Mouse (Mus musculus): ENCODE measurements around the gene Nfat5.

Gene Nfat5

GRCm38 (mm10) chr8:107292928-107293601 lies at the start of gene Nfat5:
TSS of gene Nfat5 (plus strand) at chr8:107293470.
- peak; percentile 92 to 95 for DNase-seq

DNA sequence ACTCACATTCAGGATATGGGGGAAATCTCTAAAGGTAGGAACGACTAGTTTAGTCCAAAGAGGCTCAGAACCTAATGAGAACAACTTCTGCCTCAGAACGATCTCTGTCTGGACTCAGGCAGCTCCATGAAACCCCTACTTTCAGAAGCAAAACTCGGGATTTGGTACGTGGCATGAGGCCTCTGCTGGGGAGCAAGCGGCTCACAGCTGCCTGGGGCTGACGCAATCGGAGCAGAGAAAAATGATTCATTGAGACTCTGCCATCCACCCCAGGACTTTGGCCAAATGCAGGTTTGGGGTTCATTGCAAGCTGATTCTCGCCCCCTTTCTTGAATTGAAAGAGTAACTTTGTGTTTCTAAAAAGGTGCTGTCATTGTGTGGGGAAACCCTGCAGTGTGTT lies 49.1 kb upstream of the Nfat5 start:
- no peak for DNase-seq

DNA sequence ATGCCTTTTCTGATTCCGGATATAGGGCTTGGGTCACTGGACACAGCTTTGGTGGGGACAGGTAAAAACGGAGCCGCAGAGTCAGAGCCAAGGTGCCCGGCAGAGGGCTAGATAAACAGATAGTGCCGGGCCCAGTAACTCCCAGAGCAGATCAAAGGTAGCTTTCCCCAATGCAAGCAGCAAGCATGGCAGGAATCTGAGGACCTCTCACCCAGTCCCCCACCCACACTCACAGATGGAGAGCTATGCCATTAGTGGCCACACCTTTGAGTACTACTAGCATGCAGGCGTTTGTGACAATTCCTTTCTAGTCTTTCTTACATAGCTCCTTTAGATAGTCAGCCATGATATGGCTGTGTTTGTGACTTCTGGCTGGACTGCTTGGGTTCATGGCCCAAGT lies 44.8 kb upstream of the Nfat5 start:
- no peak for DNase-seq

DNA sequence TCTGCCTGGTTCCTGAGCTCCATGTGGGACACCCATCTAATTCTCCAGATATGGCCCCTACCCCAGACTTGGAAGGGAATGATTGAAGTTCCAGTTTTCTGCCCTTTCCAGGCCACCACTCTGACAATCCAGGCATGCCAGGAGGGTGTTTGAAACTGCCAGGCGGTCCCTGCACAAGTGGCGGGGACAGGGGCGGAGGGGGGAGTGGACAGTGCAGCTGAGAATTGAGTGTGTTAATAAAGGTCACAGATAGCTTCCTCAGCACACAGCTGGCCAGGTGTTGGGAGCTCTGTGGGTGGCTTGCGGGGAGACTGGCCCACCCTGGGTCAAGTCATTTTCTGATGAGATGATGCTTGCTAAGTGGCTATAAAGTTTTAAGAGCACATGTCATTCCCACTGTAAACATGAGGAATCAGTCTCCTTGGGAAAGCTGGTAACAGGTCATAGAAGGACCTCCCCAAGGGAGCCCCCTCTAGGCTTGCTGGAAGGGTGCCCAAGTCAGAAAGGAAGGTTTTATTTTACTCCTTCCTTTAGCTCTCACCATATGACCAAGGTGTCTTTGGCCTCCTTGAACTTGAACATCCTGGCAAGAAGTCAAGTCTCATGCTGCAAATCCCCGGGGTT lies 41.7 kb upstream of the Nfat5 start:
- no peak for DNase-seq

DNA sequence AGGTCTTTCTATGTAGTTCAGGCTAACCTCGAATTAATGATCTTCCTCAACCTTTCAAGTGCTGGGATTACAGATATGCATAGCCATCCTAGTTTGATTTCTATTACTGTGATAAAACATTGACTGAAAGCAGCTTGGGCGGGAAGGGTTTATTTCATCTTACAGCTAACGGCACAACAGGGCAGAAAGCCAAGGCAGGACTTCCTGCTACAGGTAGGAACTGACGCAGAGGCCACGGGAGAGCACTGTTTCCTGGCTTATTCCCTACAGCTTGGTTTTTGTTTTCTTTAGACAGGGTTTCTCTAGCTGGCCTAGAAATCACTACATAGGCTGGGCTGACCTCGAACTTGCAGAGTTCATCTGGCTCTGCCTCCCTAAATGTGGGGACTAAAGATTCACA lies 40.1 kb upstream of the Nfat5 start:
- peak; percentile 37 to 50 for DNase-seq

GRCm38 (mm10) chr8:107254403-107254802 lies 38.9 kb upstream of the Nfat5 start:
- DNase-seq, result peak; percentile 17 to 42

- DNase-seq, result peak; percentile 19 to 26
These were observed 38.3 kb upstream of the Nfat5 start for GRCm38 (mm10) chr8:107254951-107255457.

- DNase-seq, result no peak
These were observed 36.0 kb upstream of the Nfat5 start for GRCm38 (mm10) chr8:107257223-107257622.

DNA sequence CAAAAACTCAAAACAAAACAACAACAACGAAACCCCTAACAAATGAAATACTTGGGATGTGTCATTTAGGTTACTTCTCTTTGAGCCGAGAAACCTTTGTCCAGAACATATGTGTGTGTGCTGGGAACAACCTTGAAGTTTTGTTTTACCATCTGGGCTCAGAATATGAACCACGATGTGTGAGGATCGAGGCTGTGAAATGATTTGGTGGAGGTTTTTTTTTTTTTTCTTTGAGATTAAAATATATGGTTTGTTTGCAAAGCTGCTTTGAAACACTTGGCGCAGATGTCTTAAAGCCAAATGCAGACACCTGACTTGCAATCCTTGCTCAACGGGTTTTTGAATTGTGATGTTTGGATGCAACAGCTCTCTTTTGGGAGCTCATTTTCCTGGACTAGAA lies 33.1 kb upstream of the Nfat5 start:
- no peak for DNase-seq

- DNase-seq, result no peak
These were observed 32.1 kb upstream of the Nfat5 start for GRCm38 (mm10) chr8:107261172-107261571.

- DNase-seq, result no peak
These were observed 31.1 kb upstream of the Nfat5 start for GRCm38 (mm10) chr8:107262046-107262705.

DNA sequence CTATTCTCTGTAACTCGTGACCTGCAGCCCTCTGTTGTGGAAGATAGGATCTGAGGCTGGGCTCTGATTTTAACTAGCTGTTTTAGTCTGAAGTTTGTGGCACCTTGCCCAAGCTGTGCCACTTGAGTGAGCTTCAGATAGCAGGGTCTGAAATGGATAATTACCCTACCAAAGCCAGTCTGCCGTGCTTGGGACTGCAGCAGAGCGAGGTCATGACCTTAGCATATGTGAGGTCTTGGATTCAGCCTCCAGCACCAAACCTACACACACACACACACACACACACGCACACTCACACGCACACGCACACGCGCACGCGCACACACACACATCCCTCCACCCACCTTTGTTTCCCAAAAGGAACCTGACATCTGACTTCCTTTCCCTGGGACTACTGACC lies 27.5 kb upstream of the Nfat5 start:
- peak; percentile 70 to 74 for DNase-seq

GRCm38 (mm10) chr8:107268501-107268900 lies 24.8 kb upstream of the Nfat5 start:
- DNase-seq, result no peak

DNA sequence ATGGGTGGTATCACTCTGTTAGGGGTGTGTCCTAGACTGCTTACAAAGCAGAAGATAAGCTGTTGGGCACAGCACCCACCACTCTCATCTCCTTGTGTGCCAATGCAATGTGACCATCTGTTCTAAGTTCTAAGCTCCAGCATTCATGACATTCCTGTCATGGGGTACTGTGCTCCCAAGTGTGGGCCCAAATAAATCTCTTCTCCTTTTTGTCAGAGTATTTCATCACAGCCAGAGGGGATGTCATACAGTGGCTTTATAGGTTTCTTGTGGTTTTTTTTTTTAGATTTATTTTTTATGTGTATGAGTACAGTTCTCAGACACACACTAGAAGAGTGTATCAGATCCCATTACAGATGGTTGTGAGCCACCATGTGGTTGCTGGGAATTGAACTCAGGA lies 24.1 kb upstream of the Nfat5 start:
- no peak for DNase-seq

DNA sequence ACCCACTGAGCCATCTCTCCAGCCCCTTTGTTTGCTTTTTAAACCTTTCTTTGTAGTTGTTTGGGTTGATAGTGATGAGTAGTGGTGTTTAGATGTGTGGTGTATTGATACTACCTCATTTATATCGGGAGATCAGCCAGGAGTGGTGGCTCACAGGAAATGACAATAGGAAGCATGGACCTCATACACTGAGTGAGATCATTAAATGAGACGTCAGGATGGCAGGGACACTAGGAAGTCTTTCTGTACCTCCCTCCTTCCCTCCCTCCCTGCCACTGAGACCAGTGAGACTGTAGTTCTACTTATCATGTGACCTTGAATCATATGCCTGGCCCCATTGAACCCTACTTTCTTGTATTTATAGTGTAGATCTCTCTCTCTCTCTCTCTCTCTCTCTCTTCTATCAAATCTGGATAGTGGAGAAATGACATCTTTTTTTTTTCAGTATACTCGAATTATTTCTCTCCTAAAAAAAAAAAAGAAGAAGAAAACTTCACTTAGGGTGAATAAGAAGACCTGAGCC lies 23.6 kb upstream of the Nfat5 start:
- no peak for DNase-seq

DNA sequence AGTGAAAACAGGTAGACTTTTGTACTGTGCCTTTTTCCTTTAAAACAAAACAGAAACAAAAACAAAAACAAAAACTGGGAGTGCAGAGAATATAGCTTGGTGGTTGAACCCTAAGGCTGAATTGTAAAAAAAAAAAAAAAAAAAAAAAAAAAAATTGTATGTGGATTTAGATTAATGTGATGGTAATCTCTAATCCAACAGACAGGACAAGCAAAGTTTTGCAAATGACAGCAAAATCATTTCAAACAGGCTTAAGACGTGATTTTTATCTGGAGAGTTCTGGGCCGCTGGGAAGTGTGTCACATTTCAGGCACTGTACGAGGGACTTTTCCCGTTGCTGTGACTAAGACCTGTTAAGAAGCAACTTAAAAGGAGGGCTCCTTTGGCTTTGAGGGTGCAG lies 23.0 kb upstream of the Nfat5 start:
- DNase-seq, result no peak

GRCm38 (mm10) chr8:107270751-107271150 lies 22.5 kb upstream of the Nfat5 start:
- no peak for DNase-seq

DNA sequence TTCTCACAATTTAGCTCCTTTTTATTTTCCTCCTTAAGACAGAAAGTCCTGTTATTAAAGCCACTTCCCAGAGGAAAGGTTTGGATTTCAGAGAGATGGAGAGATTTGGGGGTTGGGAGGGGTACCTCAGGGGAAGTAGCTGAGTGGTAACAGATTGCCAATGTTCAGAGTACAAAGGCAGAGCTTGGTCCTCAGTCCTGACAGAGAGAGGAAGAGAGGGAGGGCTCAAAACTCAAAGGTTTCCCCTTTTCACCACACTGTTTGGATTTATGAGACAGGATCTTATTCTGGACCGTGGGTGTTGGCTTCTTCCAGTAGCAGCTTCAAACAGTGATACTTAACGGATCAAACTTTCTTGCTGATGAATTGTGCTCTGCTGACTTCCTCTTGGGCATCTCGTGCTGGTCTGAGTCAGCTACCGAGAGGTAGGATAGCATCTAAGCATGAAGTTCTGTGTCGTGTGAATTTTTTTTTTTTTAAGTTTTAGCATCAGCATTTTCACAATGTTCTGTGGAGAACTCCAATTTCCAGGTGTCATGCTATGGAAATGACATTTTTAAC lies 15.9 kb upstream of the Nfat5 start:
- peak; percentile 8 to 45 for DNase-seq

DNA sequence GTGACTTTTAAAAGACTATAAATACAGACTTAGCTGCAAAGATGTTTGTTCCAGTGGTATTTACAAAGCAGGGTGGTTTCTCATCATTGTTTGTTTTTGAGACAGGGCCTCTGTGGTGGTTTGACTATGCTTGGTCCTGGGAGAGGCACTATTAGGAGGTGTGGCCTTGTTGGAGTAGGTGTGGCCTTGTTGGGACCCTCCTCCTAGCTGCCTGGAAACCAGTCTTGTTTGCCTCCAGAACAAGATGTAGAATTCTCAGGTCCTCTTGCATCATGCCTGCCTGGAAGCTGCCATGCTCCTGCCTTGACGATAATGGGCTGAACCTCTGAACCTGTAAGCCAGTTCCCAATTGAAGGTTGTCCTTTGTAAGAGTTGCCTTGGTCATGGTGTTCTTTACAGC lies 14.7 kb upstream of the Nfat5 start:
- no peak for DNase-seq

DNA sequence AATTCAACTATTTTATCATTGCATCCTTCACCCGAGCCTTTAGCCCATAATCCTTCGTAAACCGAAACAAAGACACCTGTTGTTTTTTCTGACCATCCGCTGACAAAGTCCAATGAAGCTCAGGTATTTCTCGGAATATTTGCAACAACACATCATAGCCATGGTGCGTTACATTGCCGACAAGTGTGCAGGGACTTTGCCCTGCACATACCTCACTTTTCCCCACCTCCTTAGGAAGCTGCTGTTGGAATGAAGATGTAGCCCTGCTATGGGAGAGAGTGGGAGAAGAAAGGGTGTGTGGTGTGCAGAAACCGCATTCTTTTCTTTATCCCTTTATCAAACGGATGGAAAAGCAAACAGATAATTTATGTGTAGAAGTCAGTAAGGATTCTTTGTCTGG lies 6.6 kb upstream of the Nfat5 start:
- no peak for DNase-seq

- DNase-seq, result no peak
These were observed 5.7 kb upstream of the Nfat5 start for GRCm38 (mm10) chr8:107287522-107287921.

GRCm38 (mm10) chr8:107291171-107291601 lies 2.1 kb upstream of the Nfat5 start:
- DNase-seq, result no peak
